Mouse (Mus musculus): Measurements from ENCODE around the gene Mrtfa.

DNA sequence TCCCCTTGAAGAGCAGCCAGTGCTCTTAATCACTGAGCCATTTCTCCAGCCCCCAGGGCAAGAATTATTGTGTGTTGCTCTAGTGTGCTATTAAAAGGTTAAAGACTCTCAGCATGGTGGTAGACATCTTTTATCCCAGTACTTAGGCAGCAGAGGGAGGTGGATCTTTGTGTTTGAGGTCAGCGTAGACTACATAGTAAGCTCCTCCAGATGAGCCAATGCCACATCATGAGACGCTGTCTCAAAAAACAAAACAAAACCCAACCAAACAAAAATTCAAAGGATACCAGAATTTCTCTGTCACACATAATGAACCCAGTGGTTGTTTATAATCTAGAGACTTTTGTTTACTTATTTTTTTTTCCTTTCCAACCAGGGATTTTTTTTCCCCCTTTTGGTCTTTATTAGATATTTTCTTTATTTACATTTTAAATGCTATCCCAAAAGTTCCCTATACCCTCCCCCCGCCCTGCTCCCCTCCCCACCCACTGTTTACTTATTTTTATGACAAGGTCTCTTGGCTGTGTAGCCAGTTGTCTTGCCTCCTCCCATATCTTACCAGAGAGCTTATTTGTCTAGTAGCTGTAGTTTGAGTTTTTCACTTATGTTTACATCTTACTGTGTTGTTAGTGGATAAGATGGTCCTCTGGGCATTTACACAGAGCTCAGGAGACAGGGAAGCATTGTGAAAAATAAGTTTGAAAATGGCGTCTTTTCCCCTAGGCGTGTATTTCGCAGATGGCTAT is 194.3 kb downstream of the Mrtfa start:
- TF ChIP-seq CTCF (IDR thresholded peaks at IDR 0.05; ENCODE audit: borderline replicate concordance, extremely low read depth, insufficient read depth, insufficient read length) (no peak), POLR2A (IDR thresholded peaks at IDR 0.05; ENCODE audit: borderline replicate concordance, extremely low read depth, insufficient read depth, insufficient read length, poor library complexity, severe bottlenecking) (no peak)
